Mouse (Mus musculus) 3T3-L1 (cell line): ENCODE measurements around the gene Rbpjl.
A peak's percentile ranks its signal among the peaks of the same experiment; 100 is the strongest.

Experiments
- DNase-seq: peaks from one replicate; pipeline ENCODE4 v3.0.0-alpha.2; 2015; ENCODE audit warnings: low read depth, low spot score

Gene Rbpjl

DNA sequence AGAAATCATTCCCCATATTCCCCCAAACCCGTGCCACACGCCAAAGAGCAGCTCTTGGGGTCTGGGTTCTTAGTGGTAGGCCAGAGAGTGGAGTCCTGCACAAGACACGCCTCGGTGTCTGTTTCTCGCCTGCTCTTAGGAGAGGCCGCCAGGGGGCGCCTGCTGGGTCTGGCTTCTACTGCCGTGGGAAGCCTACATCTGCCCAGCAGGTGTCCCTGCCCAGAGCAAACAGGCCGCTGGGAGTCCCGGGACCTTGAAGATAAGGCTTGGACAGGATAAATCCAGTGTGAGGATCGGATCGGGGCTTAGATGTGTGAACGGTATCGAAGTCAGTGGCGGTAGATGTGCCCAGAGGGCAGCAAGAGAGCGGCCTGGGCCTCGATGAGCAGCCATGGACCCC is at the start of gene Rbpjl:
Rbpjl (plus strand) TSS at position 236 of the 400 bp plus-strand sequence.
- DNase-seq, result peak; percentile 55

DNA sequence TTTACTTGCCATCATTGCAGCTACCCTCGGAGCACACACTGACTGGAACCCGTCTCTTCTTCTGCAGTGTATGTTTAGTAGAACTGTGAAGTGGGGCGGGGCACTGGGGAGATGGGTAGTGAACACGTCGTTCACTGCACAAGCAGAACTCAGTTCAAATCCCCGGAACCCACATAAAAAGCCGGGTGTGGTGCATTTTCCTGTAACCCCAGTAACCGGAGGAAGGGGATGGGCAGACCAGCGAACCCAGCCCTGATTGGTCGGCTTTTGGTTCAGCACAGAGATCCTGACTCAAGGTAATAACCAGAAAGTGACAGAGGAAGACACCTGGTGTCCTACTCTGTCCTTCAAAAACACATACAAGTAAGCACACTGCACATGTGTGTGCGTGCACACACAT is 49.6 kb upstream of the Rbpjl start:
- no peak for DNase-seq

- DNase-seq, result peak; percentile 80
Measured at GRCm38 (mm10) chr2:164356177-164356967, 46.6 kb upstream of the Rbpjl start.

DNA sequence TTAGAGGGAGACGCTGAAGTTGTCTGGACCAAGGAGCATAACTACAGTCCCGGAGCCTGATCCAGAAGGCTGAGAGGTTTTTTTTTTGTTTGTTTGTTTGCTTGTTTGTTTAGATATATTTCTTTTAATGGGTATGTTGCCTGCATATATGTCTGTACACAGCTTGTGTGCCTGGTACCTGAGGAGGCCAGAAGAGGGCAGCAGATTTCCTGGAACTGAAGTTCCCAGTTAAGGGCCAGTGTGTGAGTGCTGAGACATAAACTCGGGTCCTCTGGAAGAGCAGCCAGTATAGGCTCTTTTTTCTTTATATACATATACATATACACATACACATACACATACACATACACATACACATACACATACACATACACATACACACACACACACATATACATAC is 44.6 kb upstream of the Rbpjl start:
- peak; percentile 43 for DNase-seq

DNA sequence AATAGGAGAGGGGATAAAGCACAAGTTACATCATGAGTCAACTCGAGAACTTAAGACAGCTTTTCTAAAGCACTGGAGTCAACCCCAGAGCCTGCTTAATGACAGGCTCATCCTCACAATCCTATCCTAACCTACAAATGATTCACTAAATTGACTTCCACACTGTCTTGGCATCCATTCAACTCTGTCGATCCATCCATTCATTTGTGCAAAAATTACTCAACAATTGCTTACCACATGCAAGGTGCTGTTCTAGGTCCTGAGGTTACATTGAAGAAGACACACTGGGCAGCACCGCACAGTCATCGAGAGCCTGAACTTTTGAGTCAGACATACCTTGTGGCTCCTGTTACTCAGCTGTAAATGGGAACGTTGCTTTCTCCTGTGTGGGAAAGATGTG is 43.9 kb upstream of the Rbpjl start:
- peak; percentile 66 for DNase-seq

- no peak for DNase-seq
Measured at GRCm38 (mm10) chr2:164359668-164360067, 43.3 kb upstream of the Rbpjl start.

DNA sequence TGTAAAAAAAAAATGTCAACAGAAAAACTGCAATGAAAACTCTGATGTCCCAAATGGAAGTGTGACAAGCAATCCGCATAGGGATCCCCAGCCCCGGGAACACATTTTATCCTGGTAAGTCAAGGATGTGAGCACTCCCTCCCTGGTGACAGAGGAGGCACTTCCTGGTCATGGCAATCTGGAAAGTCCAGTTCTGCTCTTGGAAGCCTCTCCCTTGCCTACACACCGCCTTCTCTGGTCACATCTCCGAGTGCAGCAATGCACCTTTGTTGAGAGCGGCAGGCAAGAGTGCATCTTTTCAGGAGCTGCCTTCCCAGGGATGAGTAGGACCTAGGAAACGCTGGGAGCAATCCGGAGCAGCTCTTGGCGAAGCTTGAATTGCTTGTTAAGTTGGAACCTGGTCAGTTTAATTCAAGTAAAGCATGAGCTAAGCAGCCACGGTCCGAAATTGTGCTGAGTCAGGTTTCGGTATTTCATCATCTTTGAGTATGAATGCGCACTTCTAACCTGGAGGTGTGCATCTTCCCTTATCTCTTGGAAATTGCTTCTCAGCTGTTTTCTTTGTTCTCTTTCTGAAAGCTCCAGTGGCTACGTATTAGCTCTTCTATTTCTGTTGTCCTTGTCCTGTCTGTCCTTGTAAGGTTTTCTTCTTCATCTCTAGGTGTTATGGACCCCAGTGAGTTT is 41.8 kb upstream of the Rbpjl start:
- no peak for DNase-seq

DNA sequence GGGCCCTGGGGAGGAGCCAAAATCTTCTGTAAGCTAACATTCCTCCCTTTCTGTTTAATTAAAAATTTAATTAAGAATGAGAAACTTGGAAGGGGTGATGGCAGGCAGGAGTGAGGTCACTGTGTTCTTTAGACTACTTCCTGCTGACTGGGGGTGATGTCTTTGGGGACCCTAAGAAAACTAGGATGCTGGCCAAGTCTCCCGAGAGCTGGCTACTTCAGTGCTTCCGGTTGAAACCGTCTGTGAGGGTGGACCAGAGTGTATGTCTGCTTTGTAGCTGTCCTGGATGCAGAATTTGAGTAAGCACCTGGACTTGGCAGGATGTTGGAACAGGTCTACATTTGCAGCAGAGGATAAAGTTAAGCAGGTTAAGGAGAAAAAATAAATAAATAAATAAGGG is 36.0 kb upstream of the Rbpjl start:
- no peak for DNase-seq

GRCm38 (mm10) chr2:164368620-164369105 is 34.3 kb upstream of the Rbpjl start:
- DNase-seq, result no peak

DNA sequence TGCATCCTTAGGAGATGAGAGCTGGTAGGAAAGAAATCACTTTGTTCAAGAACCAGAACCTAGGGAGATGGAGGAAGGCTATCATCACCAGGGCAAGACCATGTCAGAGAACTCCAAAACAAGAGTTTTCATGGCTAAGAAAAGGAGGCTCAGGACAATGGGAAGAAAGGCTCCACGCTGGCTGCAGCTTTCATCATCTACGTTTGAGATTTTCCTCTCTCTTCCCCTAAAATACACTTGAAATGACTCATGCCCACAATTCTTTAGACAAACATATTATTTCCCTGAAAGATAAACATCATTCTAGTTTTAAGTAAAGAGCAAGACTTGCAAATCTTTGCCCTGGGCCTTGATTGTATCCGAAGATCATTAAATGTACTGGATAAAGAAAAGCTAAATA is 31.6 kb upstream of the Rbpjl start:
- DNase-seq, result peak; percentile 72

DNA sequence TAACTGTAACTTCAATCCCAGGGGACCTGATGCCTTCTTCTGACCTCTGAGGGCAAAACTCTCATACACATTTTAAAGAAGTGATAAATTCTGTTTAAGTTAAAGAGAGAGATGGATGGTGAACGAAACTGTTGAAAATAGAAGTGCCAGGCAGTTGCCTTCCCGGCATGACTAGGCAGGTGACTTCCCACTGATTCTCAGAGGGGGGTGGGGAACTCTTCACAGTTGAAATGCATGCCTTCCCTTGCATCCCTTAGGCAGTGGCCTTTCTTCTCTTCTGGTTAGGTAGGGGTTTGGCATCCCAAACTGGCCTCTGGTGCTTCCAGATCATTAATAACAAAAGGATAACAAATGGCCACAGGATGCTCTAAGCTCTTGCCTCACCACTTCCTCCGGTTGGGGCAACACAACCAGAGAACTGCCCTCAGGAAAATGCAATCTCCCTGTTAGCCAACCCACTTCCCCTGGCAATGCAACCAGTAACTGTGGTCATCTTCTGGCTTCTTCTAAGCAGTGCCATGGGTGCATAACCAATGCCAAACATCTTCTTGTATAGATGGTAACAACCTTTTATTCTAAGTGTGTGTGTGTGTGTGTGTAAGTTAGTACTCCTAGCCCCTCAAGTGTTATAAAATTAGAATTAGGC is 30.4 kb upstream of the Rbpjl start:
- DNase-seq, result peak; percentile 53

DNA sequence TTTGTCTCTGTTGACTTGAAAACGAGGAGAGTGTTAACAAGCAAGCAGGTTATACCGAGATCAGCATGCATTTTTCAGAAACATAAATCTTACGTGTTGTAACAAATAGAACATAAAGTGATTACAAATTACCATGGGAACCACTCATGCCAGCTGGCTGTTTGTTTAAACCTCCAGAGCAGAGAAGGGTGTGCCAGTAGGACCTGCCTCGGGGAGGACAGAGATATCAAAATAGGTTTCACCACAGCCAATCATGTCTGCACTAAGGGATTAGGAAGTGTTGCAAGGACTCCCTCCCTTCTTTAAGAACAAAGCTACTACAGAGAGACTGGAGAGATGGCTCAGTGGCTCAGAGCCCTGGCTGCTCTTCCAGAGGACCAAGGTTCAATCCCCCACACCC is 29.8 kb upstream of the Rbpjl start:
- peak; percentile 71 for DNase-seq

- peak; percentile 77 for DNase-seq
Measured at GRCm38 (mm10) chr2:164377478-164378426, 25.2 kb upstream of the Rbpjl start.

- peak; percentile 50 for DNase-seq
Measured at GRCm38 (mm10) chr2:164381726-164382125, 21.2 kb upstream of the Rbpjl start.

DNA sequence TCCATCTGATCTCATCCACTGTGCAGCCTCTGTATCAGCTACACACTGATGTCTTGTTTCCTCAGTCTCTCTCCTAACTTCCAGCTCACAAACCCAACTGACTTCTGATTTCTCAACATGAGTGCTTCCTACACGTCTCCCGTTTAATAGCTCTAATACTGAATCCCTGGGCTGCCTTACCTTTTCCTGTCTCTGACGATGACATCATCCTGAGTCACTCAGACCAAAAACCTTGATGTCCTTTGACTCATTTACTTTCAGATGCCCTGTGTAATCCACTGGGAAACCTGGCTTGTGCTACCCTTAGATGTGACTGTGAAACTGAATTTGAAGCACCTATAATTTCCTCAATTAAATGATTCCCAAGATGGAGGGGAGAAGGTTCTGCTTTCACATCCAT is 20.0 kb upstream of the Rbpjl start:
- peak; percentile 52 for DNase-seq

GRCm38 (mm10) chr2:164383656-164384399 is 19.1 kb upstream of the Rbpjl start:
- DNase-seq, result peak; percentile 79

DNA sequence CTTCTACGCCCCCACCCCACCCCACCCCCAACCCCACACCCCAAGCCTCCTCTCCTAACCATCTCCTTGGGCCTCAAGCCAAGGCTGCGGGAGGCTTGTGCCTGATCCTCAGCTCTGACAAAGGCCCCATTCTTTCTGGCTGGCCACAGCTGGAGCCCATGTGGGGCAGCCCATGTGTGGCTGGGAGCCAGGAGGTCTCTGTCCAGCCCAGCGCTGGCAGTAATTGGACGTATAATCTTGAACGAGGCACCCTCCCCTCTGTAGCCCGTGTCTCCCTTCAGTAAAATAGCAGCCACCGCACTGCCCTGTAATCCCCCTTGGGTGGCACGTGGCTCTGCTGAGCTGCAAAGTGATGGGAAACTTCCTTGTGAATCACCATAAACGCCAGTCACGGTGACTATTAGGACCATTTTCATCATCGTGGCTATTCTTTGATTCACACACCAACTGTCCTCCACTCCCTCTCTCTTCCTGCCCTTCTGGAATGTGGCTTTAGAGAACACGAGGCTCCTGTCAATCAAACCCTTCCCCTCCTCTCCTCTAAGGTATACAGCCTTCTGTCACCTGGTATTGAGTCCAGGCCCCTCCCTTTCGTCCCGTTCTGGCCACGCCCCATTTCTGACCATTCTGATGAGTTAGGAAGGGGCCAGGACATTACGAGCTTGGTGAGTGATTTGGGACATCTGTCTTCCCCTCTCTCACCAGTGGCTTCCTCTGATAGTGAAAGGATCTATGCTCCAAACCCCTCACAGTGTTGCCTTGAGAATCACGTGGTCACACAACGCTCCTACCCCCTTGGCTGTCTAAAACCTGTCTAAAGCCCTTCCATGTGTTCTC is 16.8 kb upstream of the Rbpjl start:
- DNase-seq, result peak; percentile 99

GRCm38 (mm10) chr2:164386953-164387352 is 16.0 kb upstream of the Rbpjl start:
- peak; percentile 82 for DNase-seq

DNA sequence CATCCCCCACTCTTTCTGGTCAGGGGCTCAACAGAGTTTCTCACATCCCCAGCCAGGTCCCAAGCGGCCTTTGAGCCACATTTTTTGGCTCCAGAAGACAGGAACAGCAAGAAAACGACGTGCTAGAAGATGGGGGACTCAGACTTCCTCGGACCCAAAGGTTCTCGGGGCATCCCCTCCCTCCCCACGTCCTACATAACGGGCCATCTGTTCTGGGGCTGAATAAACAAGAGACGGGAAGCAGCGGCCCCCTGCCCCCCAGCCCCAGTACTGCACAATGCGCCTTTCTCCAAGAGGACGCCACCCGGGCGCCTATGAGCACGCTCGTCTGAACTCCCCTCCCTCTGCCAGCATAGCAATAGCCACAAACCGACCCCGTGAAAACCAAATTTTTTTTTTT is 13.9 kb upstream of the Rbpjl start, which contains the start of gene Slpi:
Slpi (minus strand) TSS at position 76 of the 400 bp plus-strand sequence.
- DNase-seq, result no peak

DNA sequence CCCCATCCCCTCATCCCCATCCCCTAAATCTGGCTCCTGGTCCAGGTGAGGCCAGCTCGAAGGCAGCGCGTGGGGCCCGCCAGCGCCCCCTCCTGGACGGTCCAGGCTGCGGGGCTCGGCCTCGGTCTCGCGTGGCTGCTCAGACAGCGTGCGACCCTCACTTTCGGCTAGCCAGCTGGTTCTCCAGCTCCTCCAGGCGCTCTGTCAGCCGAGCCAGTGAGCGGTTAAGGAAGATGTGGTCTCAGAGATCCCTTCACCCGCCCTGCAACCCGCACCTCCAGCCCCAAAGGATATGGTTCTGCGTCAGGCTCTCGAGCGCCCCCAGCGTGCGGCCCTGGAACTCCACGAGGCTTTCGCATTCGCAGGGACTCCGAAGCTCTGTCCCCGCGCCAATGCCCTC is 13.4 kb upstream of the Rbpjl start:
- DNase-seq, result no peak
